Mouse (Mus musculus): ENCODE measurements around the gene Nkpd1.
A peak's percentile ranks its signal among the peaks of the same experiment; 100 is the strongest.

GRCm38 (mm10) chr7:19523757-19524419, 6.2 kb downstream of the Nkpd1 start:
- TF ChIP-seq CTCF (IDR thresholded peaks at IDR 0.05; ENCODE audit: extremely low read depth, insufficient read depth, insufficient read length, insufficient replicate concordance) (peak; percentile 20; the same call in 1 of the 2 replicates), POLR2A (IDR thresholded peaks at IDR 0.05; ENCODE audit: low read depth, low read length) (no peak)
